Mouse (Mus musculus) spleen, adult 2 months (tissue): Measurements from ENCODE around the gene Ptger1.

Experiments used
- CTCF ChIP-seq: fragments of 200-500 bp; IDR thresholded peaks from 2 replicates; pipeline ENCODE4 v1.5.1; 2011; ENCODE audit warnings: mild to moderate bottlenecking, inconsistent platforms; ENCODE audit not compliant: insufficient read depth, insufficient read length, insufficient replicate concordance; ENCODE audit errors: extremely low read depth
- POLR2A ChIP-seq: fragments of 200-500 bp; IDR thresholded peaks from 2 replicates; pipeline ENCODE4 v1.6.1; 2011; ENCODE audit warnings: low read depth, low read length, inconsistent platforms

- TF ChIP-seq CTCF (no peak), POLR2A (no peak)
Observed at GRCm38 (mm10) chr8:83695351-83696106, 29.1 kb downstream of the Ptger1 start.
